Mouse (Mus musculus): Measurements from ENCODE around the gene Ncmap.

DNA sequence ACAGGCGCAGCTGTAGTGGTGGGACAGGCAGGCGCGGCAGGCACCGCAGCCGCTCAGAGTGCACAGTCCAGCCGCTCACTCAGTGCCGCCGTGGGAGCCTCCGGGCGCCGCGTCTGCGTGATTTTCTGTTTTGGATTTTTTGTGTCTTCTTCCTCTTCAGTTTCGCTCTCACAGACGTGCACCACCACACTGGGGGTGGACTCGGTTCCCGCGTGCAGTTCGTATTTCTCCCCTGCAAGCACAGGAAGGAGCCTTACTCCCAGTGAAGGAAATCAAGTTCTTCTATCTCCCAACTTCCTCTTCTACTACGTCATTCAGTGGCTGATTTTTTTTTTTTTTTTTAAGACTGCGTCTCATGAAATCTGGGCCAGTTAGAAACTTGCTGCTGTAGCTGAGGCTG lies 18.3 kb upstream of the Ncmap start:
- no peak for TF ChIP-seq EP300 (IDR thresholded peaks at IDR 0.05; ENCODE audit: low read depth)
- no peak for TF ChIP-seq CTCF (IDR thresholded peaks at IDR 0.05; ENCODE audit: low read depth)
